Mouse (Mus musculus): ENCODE measurements around the gene Vmn1r2. TPM values are rescaled to one million over a fixed set of nuclear protein-coding genes. Genes with fewer than 3 reads are reported as not detected.
"Not testable (repeated sequence)": the region's sequence is repeated elsewhere in the genome, so short reads cannot be mapped to it uniquely, and the experiment has no call there.

Vmn1r2 gene
- not detected in 2 replicates for polyA plus RNA-seq (2012; rRNA removed)

DNA sequence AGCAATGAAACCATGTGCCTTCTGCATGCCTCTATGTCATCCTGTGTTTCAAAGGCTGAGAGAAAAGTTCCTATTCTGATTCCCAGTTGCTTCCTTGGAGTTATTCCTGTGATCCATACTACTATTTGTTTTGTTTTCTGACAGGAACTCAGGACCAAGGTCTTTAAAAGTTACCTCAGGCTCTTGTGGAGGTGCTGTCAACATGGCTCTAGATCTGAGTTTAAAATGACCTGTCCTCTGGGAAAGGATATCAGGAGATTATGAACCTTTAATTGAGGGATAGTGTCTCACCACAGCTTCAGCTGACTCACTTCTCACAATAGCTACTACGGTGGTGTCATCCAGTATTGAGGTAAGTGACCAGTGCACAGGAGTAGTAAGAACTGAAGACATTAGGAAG is at the start of gene Vmn1r2:
Vmn1r2 (plus strand) TSS at position 301 of the 400 bp plus-strand sequence.
- not testable (repeated sequence) for H3K4me3 ChIP-seq (ENCODE audit: insufficient read depth, low read length); H3K27ac ChIP-seq (ENCODE audit: insufficient read depth, low read length); H3K4me1 ChIP-seq (ENCODE audit: control insufficient read depth, insufficient read depth, low read length)

DNA sequence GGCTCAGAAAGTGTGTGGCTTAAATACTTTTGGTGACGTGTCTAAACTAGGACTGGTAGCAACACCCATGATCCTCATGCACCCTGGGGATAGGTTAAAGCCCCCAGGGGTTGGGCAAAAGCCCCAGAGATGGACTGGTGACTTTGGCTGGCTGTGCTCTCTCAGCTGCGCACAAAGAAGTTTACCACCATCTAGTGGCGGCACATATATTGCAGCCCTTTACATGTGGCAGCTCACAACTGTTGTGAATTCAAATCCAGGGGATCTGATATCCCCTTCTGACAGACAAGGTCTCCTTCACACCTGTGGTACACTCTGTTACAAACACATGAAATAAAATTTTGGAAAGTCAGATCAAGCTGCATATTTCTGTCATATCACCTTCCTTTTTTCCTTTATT is 19.2 kb upstream of the Vmn1r2 start:
- not testable (repeated sequence) for H3K27ac ChIP-seq (ENCODE audit: insufficient read depth, low read length); H3K4me1 ChIP-seq (ENCODE audit: control insufficient read depth, insufficient read depth, low read length); H3K4me3 ChIP-seq (ENCODE audit: insufficient read depth, low read length)

DNA sequence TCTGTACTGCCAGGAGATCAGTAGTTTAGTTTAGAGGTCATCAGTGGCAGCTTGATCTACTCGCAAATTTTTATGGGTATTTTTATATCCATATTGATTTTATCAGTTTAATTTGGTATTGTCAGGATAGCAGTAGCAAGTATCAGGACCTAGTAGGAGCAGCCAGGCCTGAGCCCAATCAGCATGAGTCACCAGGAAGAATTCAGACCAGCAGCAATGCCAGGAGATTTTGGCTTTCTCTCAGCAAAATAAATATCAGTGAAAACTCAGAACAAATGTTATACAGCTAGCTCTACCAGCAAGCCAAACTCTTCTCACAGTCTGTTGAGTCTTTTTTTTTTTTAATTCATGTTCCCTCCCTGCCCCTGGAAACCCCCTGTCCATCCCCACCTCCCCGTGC is 13.8 kb upstream of the Vmn1r2 start:
- not testable (repeated sequence) for H3K4me3 ChIP-seq (ENCODE audit: insufficient read depth, low read length); H3K4me1 ChIP-seq (ENCODE audit: control insufficient read depth, insufficient read depth, low read length); H3K27ac ChIP-seq (ENCODE audit: insufficient read depth, low read length)

DNA sequence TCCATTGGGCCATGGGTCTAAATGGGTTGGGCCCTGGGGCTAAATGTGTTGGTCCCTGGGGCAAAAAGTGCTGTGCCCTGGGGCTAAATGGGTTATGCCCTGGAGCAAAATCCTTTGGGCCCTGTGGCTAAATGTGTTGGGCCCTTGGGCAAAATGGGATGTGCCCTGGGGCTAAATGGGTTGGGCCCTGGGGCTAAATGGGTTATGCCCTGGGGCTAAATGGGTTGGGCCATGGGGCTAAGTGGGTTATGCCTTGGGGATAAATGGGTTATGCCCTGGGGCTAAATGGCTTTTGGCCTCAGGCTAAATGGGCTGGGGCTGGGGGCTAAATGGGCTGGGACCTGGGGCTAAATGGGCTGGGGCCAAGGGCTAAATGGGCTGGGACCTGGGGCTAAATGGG is 2.7 kb upstream of the Vmn1r2 start:
- H3K27ac ChIP-seq (ENCODE audit: insufficient read depth, low read length); H3K4me3 ChIP-seq (ENCODE audit: insufficient read depth, low read length); H3K4me1 ChIP-seq (ENCODE audit: control insufficient read depth, insufficient read depth, low read length): not testable (repeated sequence)

DNA sequence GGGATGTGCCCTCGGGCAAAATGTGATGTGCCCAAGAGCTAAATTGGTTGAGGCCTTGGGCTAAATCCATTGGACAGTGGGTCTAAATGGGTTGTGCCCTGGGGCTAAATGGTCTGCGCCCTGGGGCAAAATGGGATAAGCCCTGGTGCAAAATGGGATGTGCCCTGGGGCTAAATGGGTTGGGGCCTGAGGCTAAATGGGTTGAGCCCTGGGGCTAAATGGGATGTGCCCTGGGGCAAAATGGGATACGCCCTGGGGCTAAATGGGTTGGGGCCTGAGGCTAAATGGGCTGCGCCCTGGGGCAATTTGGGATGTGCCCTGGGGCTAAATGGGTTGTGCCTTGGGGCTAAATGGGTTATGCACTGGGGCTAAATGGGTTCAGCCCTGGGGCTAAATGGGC is 2.1 kb upstream of the Vmn1r2 start:
- no peaks in the 10 kb centered on the region for H3K4me1 ChIP-seq (ENCODE audit: control insufficient read depth, insufficient read depth, low read length)
- no peak overlapping the region for H3K4me3 ChIP-seq (ENCODE audit: insufficient read depth, low read length)
- H3K27ac ChIP-seq (ENCODE audit: insufficient read depth, low read length), result no peak overlapping the region
- TF ChIP-seq CTCF (IDR thresholded peaks at IDR 0.05; ENCODE audit: extremely low read depth, insufficient read depth, low read length), result no peak
- TF ChIP-seq POLR2A (IDR thresholded peaks at IDR 0.05; ENCODE audit: extremely low read depth, insufficient read depth, low read length), result no peak

DNA sequence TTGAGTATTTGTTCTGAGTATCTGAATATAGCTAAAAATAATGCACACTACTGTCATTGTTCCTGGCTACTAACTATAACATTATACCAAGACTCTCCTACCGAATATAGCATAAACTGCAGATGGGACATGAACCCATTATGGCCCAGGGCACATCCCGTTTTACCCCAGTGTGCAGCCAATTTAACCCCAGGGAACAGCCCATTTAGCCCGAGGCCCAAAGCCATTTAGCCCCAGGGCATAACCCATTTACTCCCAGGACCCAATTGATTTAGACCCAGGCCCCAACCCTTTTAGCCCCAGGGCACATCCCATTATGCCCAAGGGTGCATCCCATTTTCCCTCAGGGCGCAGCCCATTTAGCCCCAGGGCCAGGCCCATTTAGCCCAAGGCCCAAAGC is 7.5 kb downstream of the Vmn1r2 start:
- H3K4me3 ChIP-seq (ENCODE audit: insufficient read depth, low read length); H3K27ac ChIP-seq (ENCODE audit: insufficient read depth, low read length); H3K4me1 ChIP-seq (ENCODE audit: control insufficient read depth, insufficient read depth, low read length): not testable (repeated sequence)

DNA sequence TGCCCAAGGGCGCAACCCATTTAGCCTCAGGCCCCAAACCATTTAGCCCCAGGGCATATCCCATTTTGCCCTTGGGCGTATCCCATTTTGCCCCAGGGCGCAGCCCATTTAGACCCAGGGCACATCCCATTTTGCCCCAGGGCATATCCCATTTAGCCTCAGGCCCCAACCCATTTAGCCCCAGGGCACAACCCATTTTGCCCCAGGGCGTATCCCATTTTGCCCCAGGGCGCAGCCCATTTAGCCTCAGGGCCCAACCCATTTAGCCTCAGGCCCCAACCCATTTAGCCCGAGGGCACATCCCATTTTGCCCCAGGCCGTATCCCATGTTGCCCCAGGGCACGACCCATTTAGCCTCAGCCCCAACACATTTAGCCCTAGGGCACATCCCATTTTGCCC is 8.6 kb downstream of the Vmn1r2 start:
- H3K4me3 ChIP-seq (ENCODE audit: insufficient read depth, low read length); H3K4me1 ChIP-seq (ENCODE audit: control insufficient read depth, insufficient read depth, low read length); H3K27ac ChIP-seq (ENCODE audit: insufficient read depth, low read length): not testable (repeated sequence)

DNA sequence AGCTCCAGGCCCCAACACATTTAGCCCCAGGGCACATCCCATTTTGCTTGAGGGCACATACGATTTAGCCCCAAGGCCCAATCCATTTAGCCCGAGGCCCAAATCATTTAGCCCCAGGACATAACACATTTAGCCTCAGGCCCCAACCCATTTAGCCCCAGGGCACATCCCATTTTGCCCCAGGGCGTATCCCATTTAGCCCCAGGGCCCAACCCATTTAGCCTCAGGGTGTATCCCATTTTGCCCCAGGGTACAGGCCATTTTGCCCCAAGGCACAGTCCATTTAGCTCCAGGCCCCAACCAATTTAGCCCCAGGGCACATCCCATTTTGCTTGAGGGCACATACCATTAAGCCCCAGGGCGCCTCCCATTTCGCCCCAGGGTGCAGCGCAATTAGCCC is 9.1 kb downstream of the Vmn1r2 start:
- not testable (repeated sequence) for H3K27ac ChIP-seq (ENCODE audit: insufficient read depth, low read length); H3K4me3 ChIP-seq (ENCODE audit: insufficient read depth, low read length); H3K4me1 ChIP-seq (ENCODE audit: control insufficient read depth, insufficient read depth, low read length)

DNA sequence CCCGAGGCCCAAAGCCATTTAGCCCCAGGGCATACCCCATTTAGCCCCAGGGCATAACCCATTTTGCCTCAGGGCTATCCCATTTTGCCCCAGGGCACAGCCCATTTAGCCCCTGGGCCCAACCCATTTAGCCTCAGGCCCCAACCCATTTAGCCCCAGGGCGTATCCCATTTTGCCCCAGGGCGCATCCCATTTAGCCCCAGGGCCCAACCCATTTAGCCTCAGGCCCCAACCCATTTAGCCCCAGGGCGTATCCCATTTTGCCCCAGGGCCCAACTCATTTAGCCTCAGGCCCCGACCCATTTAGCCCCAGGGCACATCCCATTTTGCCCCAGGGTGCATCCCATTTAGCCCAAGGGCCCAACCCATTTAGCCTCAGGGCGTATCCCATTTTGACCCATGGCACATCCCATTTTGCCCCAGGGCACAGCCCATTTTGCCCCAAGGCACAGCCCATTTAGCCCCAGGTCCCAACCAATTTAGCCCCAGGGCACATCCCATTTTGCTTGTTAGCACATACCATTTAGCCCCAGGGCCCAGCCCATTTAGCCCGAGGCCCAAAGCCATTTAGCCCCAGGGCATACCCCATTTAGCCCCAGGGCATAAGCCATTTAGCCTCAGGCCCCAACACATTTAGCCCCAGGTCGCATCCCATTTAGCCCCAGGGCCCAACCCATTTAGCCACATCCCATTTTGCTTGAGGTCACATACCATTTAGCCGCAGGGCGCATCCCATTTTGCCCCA is 9.8 kb downstream of the Vmn1r2 start:
- not testable (repeated sequence) for H3K4me3 ChIP-seq (ENCODE audit: insufficient read depth, low read length); H3K4me1 ChIP-seq (ENCODE audit: control insufficient read depth, insufficient read depth, low read length); H3K27ac ChIP-seq (ENCODE audit: insufficient read depth, low read length)

DNA sequence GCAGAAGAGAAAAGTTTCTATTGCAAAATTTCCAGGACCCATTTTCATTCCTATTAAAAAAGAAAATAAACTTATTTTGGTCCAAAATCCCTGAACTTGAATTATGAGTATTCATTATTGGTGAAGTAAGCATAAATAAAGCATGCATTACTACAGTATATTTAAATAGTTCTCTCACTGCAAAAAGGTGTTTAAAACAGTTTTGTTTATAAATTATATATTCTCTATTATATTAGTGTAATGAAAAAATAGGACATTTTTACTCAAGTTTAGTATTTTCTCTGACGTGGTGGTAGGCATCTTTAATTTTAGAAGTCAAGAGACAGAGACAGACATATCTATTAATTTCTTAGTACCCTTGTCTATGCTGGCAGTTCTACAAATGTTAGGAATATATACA is 18.1 kb downstream of the Vmn1r2 start, which contains the start of gene Vmn1r3:
Vmn1r3 (minus strand) TSS at position 101 of the 400 bp plus-strand sequence.
- H3K4me3 ChIP-seq (ENCODE audit: insufficient read depth, low read length); H3K4me1 ChIP-seq (ENCODE audit: control insufficient read depth, insufficient read depth, low read length); H3K27ac ChIP-seq (ENCODE audit: insufficient read depth, low read length): not testable (repeated sequence)

DNA sequence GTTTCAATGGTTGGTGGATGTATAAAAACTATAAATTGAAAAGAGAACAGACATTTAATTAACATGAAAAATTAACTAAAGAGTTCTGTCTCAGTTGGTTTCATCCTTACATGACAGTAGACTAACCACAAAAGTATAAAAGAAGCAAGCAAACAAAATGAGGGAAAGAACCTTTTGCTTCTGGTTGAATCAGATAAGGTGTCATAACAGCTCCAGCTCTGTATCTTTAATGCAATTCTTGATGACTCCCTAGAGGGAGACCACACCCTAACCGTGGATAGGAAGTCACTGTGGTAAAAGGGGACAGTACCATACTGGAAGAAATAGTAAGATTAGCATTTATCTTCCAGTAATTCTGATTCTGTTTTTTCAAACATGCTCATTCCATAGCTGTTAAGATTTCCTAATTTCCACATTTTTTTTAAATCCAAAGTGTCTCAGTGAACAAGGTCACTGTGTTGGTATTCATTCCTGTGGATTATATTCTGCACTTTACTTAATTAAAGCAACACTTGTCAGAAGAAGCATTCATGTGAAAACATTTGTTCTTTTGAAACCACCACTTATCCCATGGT is 42.6 kb downstream of the Vmn1r2 start:
- H3K4me3 ChIP-seq (ENCODE audit: insufficient read depth, low read length); H3K27ac ChIP-seq (ENCODE audit: insufficient read depth, low read length); H3K4me1 ChIP-seq (ENCODE audit: control insufficient read depth, insufficient read depth, low read length): not testable (repeated sequence)

DNA sequence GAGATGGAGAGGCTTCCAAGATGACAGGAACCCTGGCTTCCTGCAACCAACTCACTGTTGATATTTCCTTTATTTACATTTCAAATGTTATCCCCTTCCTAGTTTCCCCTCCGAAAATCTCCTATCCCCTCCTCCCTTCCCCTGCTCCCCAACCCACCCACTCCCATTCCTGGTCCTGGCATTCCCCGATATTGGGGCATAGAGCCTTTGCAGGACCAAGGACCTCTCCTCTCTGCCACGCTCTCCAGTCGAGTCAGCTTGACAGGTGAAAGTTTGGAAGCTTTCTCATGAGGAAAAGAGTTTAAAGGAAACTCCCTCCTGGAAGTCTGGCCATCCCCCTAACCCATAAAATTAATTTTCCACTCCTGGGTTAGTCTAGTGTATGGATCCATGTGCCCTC is 46.2 kb downstream of the Vmn1r2 start:
- not testable (repeated sequence) for H3K4me1 ChIP-seq (ENCODE audit: control insufficient read depth, insufficient read depth, low read length); H3K4me3 ChIP-seq (ENCODE audit: insufficient read depth, low read length); H3K27ac ChIP-seq (ENCODE audit: insufficient read depth, low read length)

DNA sequence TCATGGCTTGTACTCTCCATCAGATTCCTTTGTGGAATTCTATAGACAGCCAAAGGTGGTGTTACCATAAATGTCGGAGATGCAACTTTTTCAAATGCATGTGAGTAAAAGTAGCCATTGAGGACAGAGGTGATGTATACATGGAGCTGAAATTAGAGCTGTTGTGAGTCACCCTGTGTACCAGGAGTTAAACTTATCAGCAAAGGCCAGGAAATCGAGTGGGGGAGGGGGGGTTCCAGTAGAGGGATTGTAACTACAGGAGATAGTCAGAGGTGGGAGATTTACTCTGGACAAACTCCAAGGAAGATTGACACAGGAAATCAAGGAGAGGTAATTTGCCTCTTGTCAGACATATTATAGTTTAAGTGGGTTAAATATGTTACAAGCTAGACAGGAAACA is 49.3 kb downstream of the Vmn1r2 start:
- not testable (repeated sequence) for H3K4me1 ChIP-seq (ENCODE audit: control insufficient read depth, insufficient read depth, low read length); H3K27ac ChIP-seq (ENCODE audit: insufficient read depth, low read length); H3K4me3 ChIP-seq (ENCODE audit: insufficient read depth, low read length)

Measured in cortical plate, adult 2 months (tissue).